Mouse (Mus musculus) cerebellum, adult 2 months (tissue): ENCODE data around the gene Btd.

Experiments used
- CTCF ChIP-seq: fragments of 200-500 bp; IDR thresholded peaks from 2 replicates; pipeline ENCODE4 v1.5.1; 2011; ENCODE audit warnings: low read depth, mild to moderate bottlenecking, control low read depth, low read length, moderate library complexity, borderline replicate concordance; ENCODE audit not compliant: insufficient read depth
- POLR2A ChIP-seq: fragments of 200-500 bp; IDR thresholded peaks from 2 replicates; pipeline ENCODE4 v1.6.1; 2011; ENCODE audit warnings: low read length, control low read depth, borderline replicate concordance; ENCODE audit not compliant: insufficient read depth

- TF ChIP-seq POLR2A = no peak
- no peak for TF ChIP-seq CTCF
These were observed 43.7 kb downstream of the Btd start for GRCm38 (mm10) chr14:31684343-31685040.
